Mouse (Mus musculus) lung, adult 18-20 months (tissue): ENCODE measurements around the gene Paqr3.

Source experiments
- DNase-seq, 2 experiments: peaks; one replicate each; pipeline ENCODE4 v3.0.0; 2022; ENCODE audit warnings: mixed read lengths in 2 of 2

Paqr3 gene

GRCm38 (mm10) chr5:97111207-97111910 is at the start of gene Paqr3:
Paqr3 (minus strand) TSS chr5:97111596.
- DNase-seq = peak; percentile 98 to 99

- no peak for DNase-seq
Observed at GRCm38 (mm10) chr5:97154688-97155087, 43.3 kb upstream of the Paqr3 start.

GRCm38 (mm10) chr5:97135331-97135730 is 23.9 kb upstream of the Paqr3 start:
- DNase-seq = no peak

GRCm38 (mm10) chr5:97129589-97129988 is 18.2 kb upstream of the Paqr3 start:
- no peak for DNase-seq

GRCm38 (mm10) chr5:97128242-97129226 is 17.1 kb upstream of the Paqr3 start:
- DNase-seq = peak; percentile 17 to 26

GRCm38 (mm10) chr5:97127284-97127683 is 15.9 kb upstream of the Paqr3 start:
- no peak for DNase-seq

- peak in 1 of 2 experiments; percentile 14 for DNase-seq
Observed at GRCm38 (mm10) chr5:97126005-97126404, 14.6 kb upstream of the Paqr3 start.

- DNase-seq = no peak
Observed at GRCm38 (mm10) chr5:97125459-97125970, 14.1 kb upstream of the Paqr3 start.

GRCm38 (mm10) chr5:97124977-97125376 is 13.6 kb upstream of the Paqr3 start:
- DNase-seq = no peak

- DNase-seq = no peak
Observed at GRCm38 (mm10) chr5:97110697-97111096, 699 bp downstream of the Paqr3 start.

- no peak for DNase-seq
Observed at GRCm38 (mm10) chr5:97110133-97110532, 1.3 kb downstream of the Paqr3 start.

GRCm38 (mm10) chr5:97108333-97108732 is 3.1 kb downstream of the Paqr3 start:
- no peak for DNase-seq

GRCm38 (mm10) chr5:97099954-97100353 is 11.4 kb downstream of the Paqr3 start:
- no peak for DNase-seq

- DNase-seq = no peak
Observed at GRCm38 (mm10) chr5:97097631-97098041, 13.8 kb downstream of the Paqr3 start.

- no peak for DNase-seq
Observed at GRCm38 (mm10) chr5:97095335-97095734, 16.1 kb downstream of the Paqr3 start.

- no peak for DNase-seq
Observed at GRCm38 (mm10) chr5:97092970-97093369, 18.4 kb downstream of the Paqr3 start.

GRCm38 (mm10) chr5:97090034-97090784 is 21.2 kb downstream of the Paqr3 start:
- peak; percentile 39 to 64 for DNase-seq

GRCm38 (mm10) chr5:97089426-97089825 is 22.0 kb downstream of the Paqr3 start:
- no peak for DNase-seq

- DNase-seq = peak in 1 of 2 experiments; percentile 6
Observed at GRCm38 (mm10) chr5:97088231-97088630, 23.2 kb downstream of the Paqr3 start.

GRCm38 (mm10) chr5:97087746-97088145 is 23.6 kb downstream of the Paqr3 start:
- no peak for DNase-seq

- peak; percentile 30 to 34 for DNase-seq
Observed at GRCm38 (mm10) chr5:97087030-97087630, 24.3 kb downstream of the Paqr3 start.

GRCm38 (mm10) chr5:97085071-97085470 is 26.3 kb downstream of the Paqr3 start:
- no peak for DNase-seq
